Mouse (Mus musculus): ENCODE results near the gene Colq. TPM values are rescaled to one million over a fixed set of nuclear protein-coding genes. Genes with fewer than 3 reads are reported as not detected.

Gene Colq
- polyA plus RNA-seq, 1 experiment from 2014 or later, result 0.70 TPM

Other genes with a start within 250 kb of the Colq start
- 15.0 and 17.3 TPM in 2 replicates for gene Sh3bp5, start 155.3 kb downstream of the Colq start, polyA plus RNA-seq (2014; fragmentation: Nextera tagmentation; extraction: Ambion mirVana)
- gene Eaf1, start 96.9 kb downstream of the Colq start, polyA plus RNA-seq (2014; fragmentation: Nextera tagmentation; extraction: Ambion mirVana), result 39.1 and 44.5 TPM in 2 replicates
- gene Mettl6, start 96.3 kb downstream of the Colq start, polyA plus RNA-seq (2014; fragmentation: Nextera tagmentation; extraction: Ambion mirVana), result 60.9 and 68.9 TPM in 2 replicates
- 0.19 and 1.9 TPM in 2 replicates for gene Gm49387, start 49.5 kb upstream of the Colq start, polyA plus RNA-seq (2014; fragmentation: Nextera tagmentation; extraction: Ambion mirVana)
- gene Btd, start 49.7 kb upstream of the Colq start, polyA plus RNA-seq (2014; fragmentation: Nextera tagmentation; extraction: Ambion mirVana), result 11.4 and 13.3 TPM in 2 replicates
- gene Hacl1, start 49.9 kb upstream of the Colq start, polyA plus RNA-seq (2014; fragmentation: Nextera tagmentation; extraction: Ambion mirVana), result 8.1 and 10.5 TPM in 2 replicates
- gene Ankrd28, start 239.3 kb upstream of the Colq start, polyA plus RNA-seq (2014; fragmentation: Nextera tagmentation; extraction: Ambion mirVana), result 8.5 and 8.7 TPM in 2 replicates

All from liver, embryonic 11.5 days (tissue).